Mouse (Mus musculus) cerebellum, adult 9-11 months (tissue): ENCODE results near the gene Pnlip.

Experiments used
- DNase-seq: peaks from one replicate; pipeline ENCODE4 v3.0.0; 2022

The Pnlip gene

GRCm38 (mm10) chr19:58652198-58652597, at the start of gene Pnlip:
TSS of gene Pnlip (plus strand) at chr19:58652498.
- DNase-seq: no peak

DNA sequence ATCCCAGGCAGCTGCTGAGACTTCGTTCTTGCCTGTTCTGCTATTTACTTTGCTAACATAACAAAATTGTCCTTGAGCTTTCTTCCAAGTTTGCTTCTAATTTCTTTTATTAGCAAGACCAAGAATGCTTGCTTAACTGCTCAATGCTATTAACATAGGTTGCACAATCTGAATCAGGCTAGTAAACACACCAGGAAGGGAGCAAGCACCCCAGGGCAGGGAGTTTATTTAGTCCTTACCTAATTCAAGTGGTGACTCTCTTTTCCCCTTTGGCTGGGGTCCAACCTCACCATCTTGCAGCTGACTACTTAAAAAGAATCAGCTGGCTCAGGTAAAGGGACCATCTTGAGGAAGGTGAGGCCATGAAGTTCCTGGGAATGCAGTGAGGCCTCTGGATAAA, 42.6 kb upstream of the Pnlip start:
- no peak for DNase-seq

DNA sequence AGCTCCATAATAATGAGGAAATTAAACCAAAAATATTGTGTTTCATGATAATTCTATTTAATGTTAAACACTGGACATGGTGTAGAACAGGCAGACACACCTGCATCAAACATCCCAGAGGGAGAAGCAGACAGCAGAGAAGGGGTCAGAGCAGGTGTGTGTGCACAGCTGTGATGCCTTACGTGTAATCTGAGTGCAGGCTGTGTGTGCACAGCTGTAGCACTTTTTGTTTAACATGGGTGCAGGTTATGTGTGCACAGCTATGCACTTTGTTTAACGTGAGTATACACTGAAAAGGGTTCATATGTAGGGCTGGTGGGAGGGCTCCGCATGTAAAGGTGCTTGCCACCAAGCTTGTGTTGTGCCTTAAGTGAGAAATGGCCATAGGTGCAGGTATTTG, 39.6 kb upstream of the Pnlip start:
- DNase-seq: no peak

DNA sequence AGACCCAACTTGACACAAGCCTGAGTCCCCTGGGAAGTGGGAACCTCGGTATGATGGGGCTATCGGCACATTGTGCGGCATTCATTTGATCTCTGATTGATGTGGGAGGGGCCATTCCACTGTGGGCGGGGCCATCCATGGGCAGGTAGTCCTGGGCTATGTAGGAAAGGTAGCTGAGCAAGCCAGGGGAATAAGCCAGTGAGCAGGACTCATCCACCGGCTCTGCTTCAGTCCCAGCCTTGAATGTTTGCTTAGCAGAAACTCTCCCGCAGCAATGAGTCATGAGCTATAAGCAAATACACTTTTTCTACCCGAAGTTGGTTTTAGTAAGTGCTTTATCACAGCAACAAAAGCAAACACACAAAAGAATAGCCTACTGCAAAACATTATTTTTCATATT, 35.7 kb upstream of the Pnlip start:
- DNase-seq: no peak

- no peak for DNase-seq
Measured at GRCm38 (mm10) chr19:58620661-58621060, 31.6 kb upstream of the Pnlip start.

GRCm38 (mm10) chr19:58621646-58622045, 30.7 kb upstream of the Pnlip start:
- DNase-seq: no peak

DNA sequence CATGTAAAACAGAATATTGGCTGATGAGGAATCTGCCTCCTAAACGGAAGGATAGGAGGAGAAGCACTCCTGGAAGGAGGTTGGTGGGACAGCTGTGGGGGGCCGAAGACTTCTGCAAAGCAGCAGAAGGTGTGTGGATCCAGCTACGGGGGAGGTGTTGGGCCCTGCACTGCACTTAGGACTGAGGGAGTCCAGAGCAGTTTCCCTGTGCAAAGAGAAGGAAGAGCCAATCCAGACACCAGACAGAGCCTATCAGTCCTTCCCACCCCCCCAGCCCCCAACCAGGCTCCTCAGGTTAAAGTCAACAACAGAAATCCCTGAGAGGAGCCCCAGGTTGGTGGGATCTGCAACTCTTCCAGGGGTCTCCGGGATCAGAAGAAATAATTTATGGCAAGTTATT, 27.5 kb upstream of the Pnlip start:
- DNase-seq: no peak

- no peak for DNase-seq
Measured at GRCm38 (mm10) chr19:58625254-58625947, 26.9 kb upstream of the Pnlip start.

DNA sequence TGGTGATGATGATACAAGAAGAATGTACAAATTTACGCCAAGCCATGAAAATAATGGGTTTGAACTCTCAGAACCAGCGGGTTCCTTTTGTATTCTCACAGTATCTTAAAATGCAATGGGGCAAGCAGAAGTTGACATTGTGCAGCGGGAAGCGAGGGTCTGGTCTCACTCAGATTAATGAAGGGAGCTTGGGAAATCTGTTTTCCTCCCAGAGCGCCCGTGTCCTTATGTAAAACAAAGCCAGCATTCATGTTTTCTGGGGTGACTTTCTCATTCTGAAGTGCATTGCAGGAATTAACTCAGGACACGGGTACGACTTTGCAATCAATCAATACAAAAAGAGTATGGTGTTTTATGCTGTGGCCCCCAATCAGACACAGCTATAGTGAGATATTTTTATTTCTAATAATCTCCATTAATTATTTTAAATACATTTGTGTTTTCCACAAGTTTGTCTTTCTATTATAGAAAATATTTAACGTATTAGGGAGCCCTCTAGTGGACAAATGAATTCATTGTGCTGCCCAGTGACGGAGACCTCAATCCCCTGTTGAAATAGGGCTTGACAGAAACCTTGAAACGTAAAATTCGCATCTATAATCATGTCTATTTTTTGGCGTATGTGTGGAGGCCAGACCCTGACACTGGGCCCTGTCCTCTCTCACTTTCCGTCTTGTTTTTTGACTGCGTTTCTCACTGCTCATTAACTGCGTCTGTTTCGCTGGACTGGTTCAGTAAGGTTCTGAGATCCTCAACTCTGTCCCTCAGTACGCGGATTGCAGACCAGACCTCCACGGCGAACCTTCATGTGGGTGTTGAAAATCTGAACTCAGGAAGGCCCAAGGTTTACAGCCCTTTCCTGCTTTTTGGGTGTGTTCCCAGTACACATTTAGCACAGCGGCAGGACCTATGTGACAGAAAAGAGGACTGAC, 24.6 kb upstream of the Pnlip start:
- no peak for DNase-seq

GRCm38 (mm10) chr19:58629351-58629773, 22.9 kb upstream of the Pnlip start:
- DNase-seq: no peak

DNA sequence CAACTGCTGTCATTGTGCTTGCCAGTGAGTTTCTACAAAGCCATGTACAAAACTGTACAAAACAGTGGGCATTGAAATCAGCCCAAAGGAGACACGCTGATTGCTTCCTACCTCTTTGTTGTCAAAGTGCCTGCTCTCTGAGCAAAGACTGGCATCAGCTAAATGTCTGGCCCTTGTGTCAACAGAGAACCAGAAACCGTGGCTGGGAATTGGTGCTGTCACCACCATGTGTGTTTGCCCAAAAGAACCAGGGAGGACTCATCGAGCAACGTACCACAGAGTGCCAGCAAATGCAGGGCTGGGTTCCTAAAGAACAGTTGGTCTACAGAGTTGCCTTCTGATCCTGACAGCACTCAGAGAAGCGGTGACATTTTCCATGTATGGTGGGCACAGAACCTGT, 2.3 kb upstream of the Pnlip start:
- no peak for DNase-seq

- DNase-seq: no peak
Measured at GRCm38 (mm10) chr19:58662098-58662497, 9.8 kb downstream of the Pnlip start.

- no peak for DNase-seq
Measured at GRCm38 (mm10) chr19:58663317-58663716, 11.0 kb downstream of the Pnlip start.

- DNase-seq: no peak
Measured at GRCm38 (mm10) chr19:58664901-58665300, 12.6 kb downstream of the Pnlip start.

DNA sequence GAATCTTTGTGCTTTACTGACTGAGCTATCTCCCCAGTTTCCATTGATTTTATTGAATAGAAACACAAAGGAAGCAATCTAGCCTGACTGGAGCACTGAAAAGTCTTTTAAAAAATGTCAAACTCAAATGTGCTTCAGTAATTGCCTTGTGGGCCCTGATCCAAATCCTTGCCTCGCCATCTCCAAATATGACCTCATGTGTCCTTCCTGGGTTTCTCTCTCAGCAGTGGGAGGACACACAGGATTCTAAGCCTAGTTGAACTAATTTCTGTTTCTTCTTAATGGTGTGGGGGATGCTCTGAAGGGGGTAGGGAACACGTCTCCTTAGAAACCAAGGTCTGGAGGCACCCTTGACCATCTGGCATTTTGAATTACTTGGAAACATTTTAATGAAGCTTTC, 22.3 kb downstream of the Pnlip start:
- no peak for DNase-seq

GRCm38 (mm10) chr19:58677117-58677516, 24.8 kb downstream of the Pnlip start:
- no peak for DNase-seq

- DNase-seq: no peak
Measured at GRCm38 (mm10) chr19:58688933-58689332, 36.6 kb downstream of the Pnlip start.

- no peak for DNase-seq
Measured at GRCm38 (mm10) chr19:58695314-58695713, 43.0 kb downstream of the Pnlip start.

DNA sequence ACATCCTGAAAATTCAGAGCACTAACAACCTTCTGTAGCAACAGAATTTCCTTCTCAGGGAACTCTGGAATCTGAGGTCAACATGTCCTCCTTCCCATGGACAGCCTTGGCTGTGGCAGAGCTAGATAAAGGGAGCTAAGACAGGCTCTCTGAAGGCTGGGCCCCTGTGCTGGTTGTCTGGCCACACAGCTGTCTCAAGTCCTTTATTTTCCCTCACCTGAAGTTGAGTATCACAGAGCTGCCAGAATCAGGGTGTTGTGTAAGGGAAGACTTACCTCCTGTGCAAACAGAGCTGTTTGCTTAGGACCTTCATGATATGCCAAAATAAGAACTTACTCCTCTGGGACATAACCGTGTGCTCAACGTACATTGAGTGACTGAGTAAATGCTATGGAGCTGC, 43.9 kb downstream of the Pnlip start:
- no peak for DNase-seq

DNA sequence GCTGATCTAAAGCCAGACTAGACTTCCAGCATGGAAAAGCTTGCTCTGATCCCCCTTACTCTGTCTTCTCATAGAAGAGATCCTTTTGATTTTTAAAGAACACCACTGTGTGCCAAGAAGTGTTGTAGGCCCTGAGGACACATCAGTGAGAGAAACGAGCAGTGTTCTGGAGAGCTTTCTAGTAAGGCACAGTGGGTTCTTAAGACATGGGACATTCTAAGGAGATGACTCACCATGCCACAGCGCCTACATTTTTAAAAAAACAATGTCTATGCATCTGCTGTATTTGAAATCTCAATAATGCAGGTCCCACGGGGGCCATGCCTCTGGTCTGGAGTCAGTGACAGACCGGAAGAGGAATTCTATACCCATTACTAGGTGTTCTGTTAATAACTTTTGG, 52.3 kb downstream of the Pnlip start:
- DNase-seq: no peak

- DNase-seq: no peak
Measured at GRCm38 (mm10) chr19:58708611-58709010, 56.3 kb downstream of the Pnlip start.

DNA sequence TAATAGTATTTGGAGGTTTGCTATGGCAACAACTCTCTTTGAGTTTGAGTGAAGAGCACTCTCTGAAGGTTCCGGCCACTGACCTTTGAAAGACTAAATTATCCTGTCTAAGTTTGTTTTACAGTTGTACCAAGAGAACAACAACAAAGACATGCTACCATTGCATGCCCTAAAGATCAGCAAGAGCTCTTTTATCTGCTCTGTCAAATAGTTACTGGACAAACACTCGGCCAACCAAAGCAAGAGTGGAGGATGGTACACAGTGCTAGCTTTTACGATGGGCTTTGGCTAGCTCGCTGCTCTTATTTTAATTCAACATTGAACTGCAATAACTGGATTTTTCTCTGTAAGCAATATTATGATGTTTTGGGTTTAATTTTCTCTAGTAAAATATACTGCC, 65.6 kb downstream of the Pnlip start:
- DNase-seq: no peak

GRCm38 (mm10) chr19:58720439-58720838, 68.1 kb downstream of the Pnlip start:
- DNase-seq: no peak

DNA sequence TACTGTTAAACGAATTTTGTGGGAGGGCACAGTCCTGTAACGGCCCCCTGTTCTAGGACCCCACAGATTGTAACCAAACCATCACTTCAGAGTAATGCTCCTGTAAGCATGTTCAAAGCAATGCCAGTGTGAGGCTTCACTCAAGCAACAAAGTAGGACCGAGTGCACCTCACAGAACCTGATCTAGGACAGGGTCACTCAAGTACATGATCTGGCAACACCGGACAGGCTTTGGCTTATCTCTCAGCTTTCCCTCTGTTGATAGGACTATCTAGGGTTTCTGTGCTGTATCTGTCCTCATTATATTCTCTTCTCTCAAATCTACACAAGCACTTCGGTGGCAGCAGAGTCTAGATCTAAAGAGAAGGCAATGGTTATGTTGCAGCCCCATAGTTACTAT, 74.3 kb downstream of the Pnlip start:
- no peak for DNase-seq
